Mouse (Mus musculus) hindbrain, embryonic 10.5 days (tissue): ENCODE data around the gene Fam107b. TPM values are rescaled to one million over a fixed set of nuclear protein-coding genes. Genes with fewer than 3 reads are reported as not detected.

Experiments
- DNase-seq: peaks from one replicate; pipeline ENCODE4 v3.0.0-alpha.2; 2017; ENCODE audit warnings: low spot score
- H3K27ac ChIP-seq: fragments of 300-500 bp; sonication (generic); 2 replicates; pipeline ENCODE4 v1.5.1; 2016; ENCODE audit warnings: mild to moderate bottlenecking, moderate library complexity
- H3K27me3 ChIP-seq: fragments of 300-500 bp; sonication (generic); 2 replicates; pipeline ENCODE4 v1.6.1; 2016; ENCODE audit warnings: mild to moderate bottlenecking; ENCODE audit not compliant: poor library complexity, insufficient read depth, severe bottlenecking
- H3K36me3 ChIP-seq: fragments of 300-500 bp; sonication (generic); 2 replicates; pipeline ENCODE4 v1.6.1; 2016; ENCODE audit warnings: mild to moderate bottlenecking, moderate library complexity
- H3K4me1 ChIP-seq: fragments of 300-500 bp; sonication (generic); replicated peaks from 2 replicates; pipeline ENCODE4 v1.6.1; 2016; ENCODE audit warnings: mild to moderate bottlenecking
- H3K4me3 ChIP-seq: fragments of 300-500 bp; sonication (generic); 2 replicates; pipeline ENCODE4 v1.5.1; 2016; ENCODE audit warnings: mild to moderate bottlenecking, moderate library complexity
- H3K9me3 ChIP-seq: fragments of 300-500 bp; sonication (generic); 2 replicates; pipeline ENCODE4 v1.6.1; 2016; ENCODE audit warnings: mild to moderate bottlenecking, moderate library complexity
- WGBS: fragments of 180-500 bp; shearing (Covaris S2); methylation state at CpG from one replicate; pipeline ENCODE4 v1.1.7; 2016; 5-methylcytosine and 5-hydroxymethylcytosine counted together
- polyA plus RNA-seq: library from polyadenylated mRNA; unstranded; fragments of >200 nt; fragmentation: Nextera tagmentation; extraction: Ambion mirVana; gene quantifications from 2 replicates; pipeline ENCODE4 v1.2.1, GENCODE M21; 2016

The Fam107b gene
- polyA plus RNA-seq, 1 experiment from 2014 or later = 46.8 TPM

- no peak for DNase-seq
- H3K27me3 ChIP-seq = no peaks in the 10 kb centered on the region
- 86% methylated on average over 13 of the region's 13 CpGs for WGBS
- no peaks in the 10 kb centered on the region for H3K9me3 ChIP-seq
- no peak overlapping the region for H3K4me3 ChIP-seq
- H3K27ac ChIP-seq = no peak overlapping the region
- peaks cover 30% of the 10 kb centered on the region for H3K4me1 ChIP-seq
- no peaks in the 10 kb centered on the region for H3K36me3 ChIP-seq
These were observed 156.3 kb downstream of the Fam107b start for GRCm38 (mm10) chr2:3726501-3727078.

GRCm38 (mm10) chr2:3727225-3727930, 157.1 kb downstream of the Fam107b start:
- H3K4me1 ChIP-seq = peaks cover 33% of the 10 kb centered on the region
- DNase-seq = no peak
- H3K4me3 ChIP-seq = no peak overlapping the region
- 90% methylated on average over 5 of the region's 5 CpGs for WGBS
- H3K27me3 ChIP-seq = no peaks in the 10 kb centered on the region
- no peak overlapping the region for H3K27ac ChIP-seq
- no peaks in the 10 kb centered on the region for H3K36me3 ChIP-seq
- no peaks in the 10 kb centered on the region for H3K9me3 ChIP-seq

- Histone ChIP-seq H3K4me1 (peaks cover 39% of the 10 kb centered on the region), H3K27ac (no peak overlapping the region), H3K9me3 (no peaks in the 10 kb centered on the region), H3K4me3 (no peak overlapping the region), H3K27me3 (no peaks in the 10 kb centered on the region), H3K36me3 (no peaks in the 10 kb centered on the region)
- no peak for DNase-seq
- WGBS = 95% methylated on average over 4 of the region's 4 CpGs
These were observed 157.8 kb downstream of the Fam107b start for GRCm38 (mm10) chr2:3728090-3728489.

- no peaks in the 10 kb centered on the region for H3K27me3 ChIP-seq
- peaks cover 37% of the 10 kb centered on the region for H3K4me1 ChIP-seq
- H3K4me3 ChIP-seq = no peak overlapping the region
- 86% methylated on average over 3 of the region's 3 CpGs for WGBS
- no peak overlapping the region for H3K27ac ChIP-seq
- H3K36me3 ChIP-seq = no peaks in the 10 kb centered on the region
- H3K9me3 ChIP-seq = no peaks in the 10 kb centered on the region
- no peak for DNase-seq
These were observed 159.3 kb downstream of the Fam107b start for GRCm38 (mm10) chr2:3729586-3729985.

GRCm38 (mm10) chr2:3730744-3731143, 160.5 kb downstream of the Fam107b start:
- Histone ChIP-seq H3K27me3 (no peaks in the 10 kb centered on the region), H3K4me3 (no peak overlapping the region), H3K36me3 (no peaks in the 10 kb centered on the region), H3K27ac (no peak overlapping the region; the same call in 1 of the 2 replicates), H3K9me3 (no peaks in the 10 kb centered on the region), H3K4me1 (peaks cover 38% of the 10 kb centered on the region)
- WGBS = 47% methylated on average over 10 of the region's 10 CpGs
- no peak for DNase-seq

- 92% methylated on average over 14 of the region's 14 CpGs for WGBS
- Histone ChIP-seq H3K9me3 (no peaks in the 10 kb centered on the region), H3K4me3 (no peak overlapping the region), H3K27ac (no peak overlapping the region; the same call in 1 of the 2 replicates), H3K27me3 (no peaks in the 10 kb centered on the region), H3K4me1 (peaks cover 35% of the 10 kb centered on the region), H3K36me3 (no peaks in the 10 kb centered on the region)
- no peak for DNase-seq
These were observed 161.2 kb downstream of the Fam107b start for GRCm38 (mm10) chr2:3731316-3732015.

- no peak overlapping the region; the same call in 1 of the 2 replicates for H3K27ac ChIP-seq
- peaks cover 42% of the 10 kb centered on the region for H3K4me1 ChIP-seq
- WGBS = 78% methylated on average over 6 of the region's 6 CpGs
- DNase-seq = no peak
- H3K27me3 ChIP-seq = no peaks in the 10 kb centered on the region
- no peaks in the 10 kb centered on the region for H3K36me3 ChIP-seq
- H3K9me3 ChIP-seq = no peaks in the 10 kb centered on the region
- H3K4me3 ChIP-seq = no peak overlapping the region
These were observed 167.8 kb downstream of the Fam107b start for GRCm38 (mm10) chr2:3737917-3738694.

GRCm38 (mm10) chr2:3738734-3739133, 168.4 kb downstream of the Fam107b start:
- no peaks in the 10 kb centered on the region for H3K36me3 ChIP-seq
- no peaks in the 10 kb centered on the region for H3K27me3 ChIP-seq
- 93% methylated on average over 12 of the region's 12 CpGs for WGBS
- H3K4me1 ChIP-seq = peaks cover 47% of the 10 kb centered on the region
- no peak overlapping the region for H3K27ac ChIP-seq
- H3K9me3 ChIP-seq = no peaks in the 10 kb centered on the region
- no peak for DNase-seq
- H3K4me3 ChIP-seq = no peak overlapping the region

- Histone ChIP-seq H3K36me3 (no peaks in the 10 kb centered on the region), H3K9me3 (no peaks in the 10 kb centered on the region), H3K4me1 (peaks cover 41% of the 10 kb centered on the region), H3K4me3 (no peak overlapping the region), H3K27ac (no peak overlapping the region), H3K27me3 (no peaks in the 10 kb centered on the region)
- WGBS = 91% methylated on average over 7 of the region's 7 CpGs
- DNase-seq = no peak
These were observed 169.2 kb downstream of the Fam107b start for GRCm38 (mm10) chr2:3739351-3739961.

GRCm38 (mm10) chr2:3740256-3740655, 170.0 kb downstream of the Fam107b start:
- H3K27ac ChIP-seq = no peak overlapping the region
- H3K9me3 ChIP-seq = no peaks in the 10 kb centered on the region
- DNase-seq = no peak
- no peak overlapping the region for H3K4me3 ChIP-seq
- no peaks in the 10 kb centered on the region for H3K27me3 ChIP-seq
- H3K4me1 ChIP-seq = peaks cover 40% of the 10 kb centered on the region
- WGBS = 75% methylated on average over 3 of the region's 3 CpGs
- H3K36me3 ChIP-seq = no peaks in the 10 kb centered on the region

- Histone ChIP-seq H3K36me3 (no peaks in the 10 kb centered on the region), H3K4me3 (no peak overlapping the region), H3K27me3 (no peaks in the 10 kb centered on the region), H3K27ac (no peak overlapping the region), H3K9me3 (no peaks in the 10 kb centered on the region), H3K4me1 (peaks cover 40% of the 10 kb centered on the region)
- WGBS = 95% methylated on average over 4 of the region's 4 CpGs
- no peak for DNase-seq
These were observed 170.4 kb downstream of the Fam107b start for GRCm38 (mm10) chr2:3740670-3741069.

- H3K36me3 ChIP-seq = no peaks in the 10 kb centered on the region
- no peak overlapping the region for H3K4me3 ChIP-seq
- H3K27ac ChIP-seq = no peak overlapping the region
- 84% methylated on average over 6 of the region's 6 CpGs for WGBS
- DNase-seq = no peak
- no peaks in the 10 kb centered on the region for H3K9me3 ChIP-seq
- no peaks in the 10 kb centered on the region for H3K27me3 ChIP-seq
- peaks cover 37% of the 10 kb centered on the region for H3K4me1 ChIP-seq
These were observed 172.2 kb downstream of the Fam107b start for GRCm38 (mm10) chr2:3742519-3742918.
